Mouse (Mus musculus): ENCODE results near the gene Cd3e.
"Not testable (repeated sequence)": the region's sequence is repeated elsewhere in the genome, so short reads cannot be mapped to it uniquely, and the experiment has no call there.

Gene Cd3e

GRCm38 (mm10) chr9:45009180-45010078 is at the start of gene Cd3e:
Cd3e (minus strand) TSS chr9:45009627.
- in situ Hi-C loops (cut with MboI; ENCODE audit: low pct_unique_long_range_greater_than_20kb in 1 of 2, low sequenced_read_pairs in 2 of 2, unreplicated experiment in 1 of 2), result loop anchor here in 1 of 2 experiments (5.0 kb wide), 1 partner anchor 37 kb away; no protein-coding TSS in a partner anchor

GRCm38 (mm10) chr9:45058304-45058940 is 49.0 kb upstream of the Cd3e start:
- in situ Hi-C loops (cut with MboI; ENCODE audit: low pct_unique_long_range_greater_than_20kb in 1 of 2, low sequenced_read_pairs in 2 of 2, unreplicated experiment in 1 of 2), result no loop called here

- in situ Hi-C loops (cut with MboI; ENCODE audit: low pct_unique_long_range_greater_than_20kb in 1 of 2, low sequenced_read_pairs in 2 of 2, unreplicated experiment in 1 of 2), result no loop called here
Observed at GRCm38 (mm10) chr9:45055082-45055713, 45.8 kb upstream of the Cd3e start, which contains the start of gene Mpzl3. Mpzl3 (plus strand) TSS chr9:45055186.

- in situ Hi-C loops (cut with MboI; ENCODE audit: low pct_unique_long_range_greater_than_20kb in 1 of 2, low sequenced_read_pairs in 2 of 2, unreplicated experiment in 1 of 2), result no loop called here
Observed at GRCm38 (mm10) chr9:45050301-45050700, 40.9 kb upstream of the Cd3e start.

- in situ Hi-C loops (cut with MboI; ENCODE audit: low pct_unique_long_range_greater_than_20kb in 1 of 2, low sequenced_read_pairs in 2 of 2, unreplicated experiment in 1 of 2), result no loop called here
Observed at GRCm38 (mm10) chr9:45049731-45050130, 40.3 kb upstream of the Cd3e start.

GRCm38 (mm10) chr9:45048511-45048910 is 39.1 kb upstream of the Cd3e start:
- in situ Hi-C loops (cut with MboI; ENCODE audit: low pct_unique_long_range_greater_than_20kb in 1 of 2, low sequenced_read_pairs in 2 of 2, unreplicated experiment in 1 of 2), result no loop called here

GRCm38 (mm10) chr9:45046973-45047372 is 37.5 kb upstream of the Cd3e start:
- in situ Hi-C loops (cut with MboI; ENCODE audit: low pct_unique_long_range_greater_than_20kb in 1 of 2, low sequenced_read_pairs in 2 of 2, unreplicated experiment in 1 of 2), result no loop called here

- in situ Hi-C loops (cut with MboI; ENCODE audit: low pct_unique_long_range_greater_than_20kb in 1 of 2, low sequenced_read_pairs in 2 of 2, unreplicated experiment in 1 of 2), result no loop called here
Observed at GRCm38 (mm10) chr9:45042947-45043346, 33.5 kb upstream of the Cd3e start.

GRCm38 (mm10) chr9:45042056-45042720 is 32.8 kb upstream of the Cd3e start:
- in situ Hi-C loops (cut with MboI; ENCODE audit: low pct_unique_long_range_greater_than_20kb in 1 of 2, low sequenced_read_pairs in 2 of 2, unreplicated experiment in 1 of 2), result no loop called here

- in situ Hi-C loops (cut with MboI; ENCODE audit: low pct_unique_long_range_greater_than_20kb in 1 of 2, low sequenced_read_pairs in 2 of 2, unreplicated experiment in 1 of 2), result no loop called here
Observed at GRCm38 (mm10) chr9:45041131-45041838, 31.9 kb upstream of the Cd3e start.

- in situ Hi-C loops (cut with MboI; ENCODE audit: low pct_unique_long_range_greater_than_20kb in 1 of 2, low sequenced_read_pairs in 2 of 2, unreplicated experiment in 1 of 2), result no loop called here
Observed at GRCm38 (mm10) chr9:45040066-45040845, 30.8 kb upstream of the Cd3e start.

- in situ Hi-C loops (cut with MboI; ENCODE audit: low pct_unique_long_range_greater_than_20kb in 1 of 2, low sequenced_read_pairs in 2 of 2, unreplicated experiment in 1 of 2), result no loop called here
Observed at GRCm38 (mm10) chr9:45039499-45039898, 30.1 kb upstream of the Cd3e start, which contains the start of gene Mpzl2. Mpzl2 (plus strand) TSS chr9:45039799.

GRCm38 (mm10) chr9:45037803-45038202 is 28.4 kb upstream of the Cd3e start:
- in situ Hi-C loops (cut with MboI; ENCODE audit: low pct_unique_long_range_greater_than_20kb in 1 of 2, low sequenced_read_pairs in 2 of 2, unreplicated experiment in 1 of 2), result not testable (repeated sequence)

GRCm38 (mm10) chr9:45034526-45034925 is 25.1 kb upstream of the Cd3e start:
- in situ Hi-C loops (cut with MboI; ENCODE audit: low pct_unique_long_range_greater_than_20kb in 1 of 2, low sequenced_read_pairs in 2 of 2, unreplicated experiment in 1 of 2), result no loop called here

- in situ Hi-C loops (cut with MboI; ENCODE audit: low pct_unique_long_range_greater_than_20kb in 1 of 2, low sequenced_read_pairs in 2 of 2, unreplicated experiment in 1 of 2), result no loop called here
Observed at GRCm38 (mm10) chr9:45032261-45032660, 22.8 kb upstream of the Cd3e start.

- in situ Hi-C loops (cut with MboI; ENCODE audit: low pct_unique_long_range_greater_than_20kb in 1 of 2, low sequenced_read_pairs in 2 of 2, unreplicated experiment in 1 of 2), result no loop called here
Observed at GRCm38 (mm10) chr9:45030341-45030740, 20.9 kb upstream of the Cd3e start.

GRCm38 (mm10) chr9:45027376-45027775 is 17.9 kb upstream of the Cd3e start:
- in situ Hi-C loops (cut with MboI; ENCODE audit: low pct_unique_long_range_greater_than_20kb in 1 of 2, low sequenced_read_pairs in 2 of 2, unreplicated experiment in 1 of 2), result loop anchor here in 1 of 2 experiments (5.0 to 10.0 kb wide), 2 partner anchors 95 to 117 kb away; no protein-coding TSS in a partner anchor

All from mouse embryonic stem cell (cell line).